Comparison of ENCODE assay signal across 12 mouse cellular contexts in genomic region chr13:3743692-3744457, GRCm38 (mm10).
DNase-seq lines count a peak whose midpoint lies in the region; ATAC-seq lines count a peak whose summit lies in the region.
"Had no signal": no experiment of that assay in that cellular context is flagged by ENCODE, and none has a peak within 500 bp of the region (broad histone marks: within the 10 kb centered on the region; RNA-seq: fewer than 3 reads in every experiment).

No protein-coding gene starts in this region.

- peaks cover 49% of the 10 kb centered on the region for H3K4me1 ChIP-seq in embryonic facial prominence, embryonic 14.5 days (ENCODE audit: control insufficient read depth, insufficient read depth, low read length)
- peaks cover 15% of the 10 kb centered on the region for H3K4me1 ChIP-seq in limb, embryonic 11.5 days (ENCODE audit: control insufficient read depth, insufficient read depth, low read length)

- H3K9me3 ChIP-seq in embryonic facial prominence, embryonic 14.5 days (ENCODE audit: control insufficient read depth, low read length) = no peaks in the 10 kb centered on the region
- H3K9me3 ChIP-seq in limb, embryonic 11.5 days (ENCODE audit: control insufficient read depth, low read length) = no peaks in the 10 kb centered on the region
- H3K9me3 ChIP-seq: hindbrain, embryonic 13.5 days had no signal

- H3K36me3 ChIP-seq in embryonic facial prominence, embryonic 14.5 days (ENCODE audit: control insufficient read depth, insufficient read depth, low read length) = no peaks in the 10 kb centered on the region
- H3K36me3 ChIP-seq in limb, embryonic 11.5 days (ENCODE audit: control insufficient read depth, insufficient read depth, low read length) = no peaks in the 10 kb centered on the region
- H3K36me3 ChIP-seq: hindbrain, embryonic 13.5 days had no signal

- no peaks in the 10 kb centered on the region for H3K27me3 ChIP-seq in embryonic facial prominence, embryonic 14.5 days (replicated peaks; ENCODE audit: control insufficient read depth, insufficient read depth, low read length)
- no peaks in the 10 kb centered on the region for H3K27me3 ChIP-seq in limb, embryonic 11.5 days (ENCODE audit: control insufficient read depth, insufficient read depth, low read length)
- H3K27me3 ChIP-seq: hindbrain, embryonic 13.5 days had no signal

- H3K9ac ChIP-seq in embryonic facial prominence, embryonic 14.5 days (ENCODE audit: low read depth, low read length) = no peak overlapping the region
- no peak overlapping the region for H3K9ac ChIP-seq in limb, embryonic 11.5 days (ENCODE audit: low read length)
- H3K9ac ChIP-seq: hindbrain, embryonic 13.5 days had no signal

- H3K4me3 ChIP-seq in embryonic facial prominence, embryonic 14.5 days (ENCODE audit: low read depth, low read length) = no peak overlapping the region
- H3K4me3 ChIP-seq in limb, embryonic 11.5 days (ENCODE audit: low read depth, low read length) = no peak overlapping the region
- H3K4me3 ChIP-seq: erythroblast, embryonic 14.5 days; hindbrain, embryonic 13.5 days; left cerebral cortex, adult 2 months had no signal

- no peak overlapping the region for H3K4me2 ChIP-seq in embryonic facial prominence, embryonic 14.5 days (ENCODE audit: low read depth, low read length)
- no peak overlapping the region for H3K4me2 ChIP-seq in limb, embryonic 11.5 days (ENCODE audit: low read depth, severe bottlenecking)
- H3K4me2 ChIP-seq: hindbrain, embryonic 13.5 days had no signal

- WGBS in embryonic facial prominence, embryonic 14.5 days = 79% methylated on average over 6 of the region's 6 CpGs
- WGBS in limb, embryonic 11.5 days = 89% methylated on average over 6 of the region's 6 CpGs

- no peak for ATAC-seq in embryonic facial prominence, embryonic 14.5 days (ENCODE audit: low read depth)
- no peak for ATAC-seq in limb, embryonic 11.5 days (ENCODE audit: insufficient number of reproducible peaks, low FRiP score, low TSS enrichment, low read depth)

- peak; percentile 85 for DNase-seq in adrenal gland, adult 2 months
- DNase-seq in adrenal gland, postnatal 4 days (ENCODE audit: low spot score in 2 of 2) = no peak
- DNase-seq in 3T3-L1 (ENCODE audit: low read depth, low spot score) = peak; percentile 67
- no peak for DNase-seq in embryonic facial prominence, embryonic 14.5 days (ENCODE audit: low spot score)
- no peak for DNase-seq in limb, embryonic 11.5 days (ENCODE audit: low spot score)
- no peak for DNase-seq in heart, adult 18-20 months
- no peak for DNase-seq in thymus, postnatal 36 days
- DNase-seq in right cerebral cortex, postnatal 25 days = no peak
- DNase-seq: gastrocnemius, postnatal 36 days had no signal

- peak overlapping the region; percentile 96 for H3K27ac ChIP-seq in embryonic facial prominence, embryonic 14.5 days (replicated peaks; ENCODE audit: low read depth, low read length)
- H3K27ac ChIP-seq in limb, embryonic 11.5 days (replicated peaks; ENCODE audit: low read depth, low read length) = peak overlapping the region; percentile 90
- H3K27ac ChIP-seq: left cerebral cortex, adult 2 months had no signal

Comparison
In these comparisons a context has a peak if more than half of its experiments do, and no peak if none do; other contexts are left out.
1. DNase-seq: peak in adrenal gland, adult 2 months (single experiment) and 3T3-L1 (single experiment); none in adrenal gland, postnatal 4 days (0 of 2), embryonic facial prominence, embryonic 14.5 days (single experiment), limb, embryonic 11.5 days (single experiment), heart, adult 18-20 months (0 of 2), thymus, postnatal 36 days (0 of 2) and right cerebral cortex, postnatal 25 days (single experiment).